Mouse (Mus musculus): ENCODE measurements around the gene Gm28051. TPM values are rescaled to one million over a fixed set of nuclear protein-coding genes. Genes with fewer than 3 reads are reported as not detected.
A peak's percentile ranks its signal among the peaks of the same experiment; 100 is the strongest.

Gene Gm28051
- polyA plus RNA-seq, 1 experiment from 2014 or later, result not detected

DNA sequence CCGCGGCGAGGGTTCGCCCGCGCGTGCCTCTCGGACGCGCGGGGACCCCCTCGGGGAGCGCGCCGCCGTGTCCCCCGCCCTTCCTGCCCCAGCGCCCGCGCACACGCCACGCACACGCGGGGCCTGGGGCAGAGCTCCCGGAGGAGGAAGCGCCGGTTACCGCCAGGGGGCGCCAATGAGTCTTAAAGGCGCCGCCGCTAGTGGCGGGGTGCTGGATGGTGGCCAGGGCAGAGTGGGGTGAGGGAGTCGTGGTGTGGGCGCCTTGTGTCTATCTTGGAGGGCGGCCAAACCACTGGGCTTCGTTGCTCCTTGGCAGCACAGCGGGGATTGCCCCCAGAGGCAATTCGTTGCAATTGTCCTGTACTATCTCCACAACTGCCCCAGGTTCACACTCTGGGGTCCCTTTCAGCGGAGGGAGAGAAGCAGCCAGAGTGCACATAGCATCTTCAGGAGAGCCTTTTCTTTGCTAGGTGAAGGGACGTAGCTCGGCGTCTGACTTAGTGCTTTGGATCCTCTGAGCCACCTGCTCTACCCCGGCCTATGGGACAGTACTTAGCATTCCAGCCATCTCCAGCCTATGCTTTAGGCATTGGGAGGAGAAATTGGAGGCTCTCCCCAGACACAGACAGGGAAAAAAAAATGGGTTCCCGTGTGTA is 52.2 kb downstream of the Gm28051 start:
- Histone ChIP-seq H3K4me1 (ENCODE audit: control insufficient read depth, low read depth, low read length) (peaks cover 32% of the 10 kb centered on the region), H3K27me3 (ENCODE audit: control insufficient read depth, insufficient read depth, low read depth, low read length) (peaks cover 8% of the 10 kb centered on the region), H3K27ac (ENCODE audit: low read length) (peak overlapping the region; percentile 84), H3K4me3 (ENCODE audit: low read depth, low read length) (peak overlapping the region; percentile 76), H3K9ac (ENCODE audit: low read depth, low read length) (peak overlapping the region; percentile 78), H3K4me2 (ENCODE audit: low read depth, low read length) (peak overlapping the region; percentile 99), H3K36me3 (ENCODE audit: control insufficient read depth, insufficient read depth) (no peaks in the 10 kb centered on the region), H3K9me3 (replicated peaks; ENCODE audit: control insufficient read depth, low read length) (no peaks in the 10 kb centered on the region)
- ATAC-seq (ENCODE audit: low read depth), result peak; percentile 66
- WGBS (ENCODE audit: insufficient replicate concordance), result 4% methylated on average over 42 of the region's 45 CpGs

DNA sequence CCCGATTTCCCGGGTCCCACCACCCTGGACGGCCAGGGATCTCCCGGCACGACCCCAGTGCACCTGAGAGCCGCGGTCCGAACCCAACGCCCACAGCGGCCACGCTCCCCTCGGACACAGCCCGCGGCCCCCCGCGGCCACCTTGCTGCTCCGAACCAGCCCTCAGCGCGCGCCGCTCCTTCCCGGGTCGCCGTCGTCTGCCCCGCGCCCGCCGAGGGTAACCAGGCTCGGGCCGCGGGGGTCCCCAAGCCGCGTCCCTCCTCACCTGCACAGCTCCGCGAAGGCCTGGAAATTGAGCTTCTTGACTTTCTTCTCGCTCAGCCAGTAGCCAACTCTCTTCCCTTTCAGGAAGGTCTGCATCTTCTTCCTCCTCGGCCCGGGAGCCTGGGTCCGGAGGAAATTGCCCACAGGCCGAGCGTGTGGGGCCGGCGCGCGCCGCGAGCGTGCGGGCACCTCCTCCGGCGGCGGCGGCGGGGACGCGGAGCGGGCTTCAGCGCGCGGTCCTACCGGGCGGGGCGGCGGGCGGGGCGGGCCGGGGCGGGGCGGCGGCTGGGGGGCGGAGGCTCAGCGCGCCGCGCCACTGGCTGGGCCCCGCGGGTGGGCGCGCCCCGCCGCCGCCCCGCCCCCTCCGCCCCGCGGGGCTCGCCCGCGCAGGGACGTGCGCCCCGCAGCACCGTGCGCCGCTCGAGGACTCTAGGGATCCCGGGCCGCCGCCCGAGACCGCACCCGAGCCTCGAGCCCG is 52.9 kb downstream of the Gm28051 start, which contains the start of gene Itpk1:
TSS of gene Itpk1 (minus strand) at position 474 of the 742 bp plus-strand sequence.
- Histone ChIP-seq H3K4me2 (ENCODE audit: low read depth, low read length) (peak within 1 kb of the TSS; percentile 99), H3K36me3 (ENCODE audit: control insufficient read depth, insufficient read depth) (no peaks in the 10 kb centered on the region), H3K27me3 (ENCODE audit: control insufficient read depth, insufficient read depth, low read depth, low read length) (peaks cover 8% of the 10 kb centered on the region), H3K9ac (ENCODE audit: low read depth, low read length) (peak within 1 kb of the TSS; percentile 78), H3K9me3 (replicated peaks; ENCODE audit: control insufficient read depth, low read length) (no peaks in the 10 kb centered on the region), H3K4me3 (ENCODE audit: low read depth, low read length) (peak within 1 kb of the TSS; percentile 76), H3K4me1 (ENCODE audit: control insufficient read depth, low read depth, low read length) (peaks cover 32% of the 10 kb centered on the region), H3K27ac (ENCODE audit: low read length) (peak within 1 kb of the TSS; percentile 84)
- peak; percentile 97 for ATAC-seq (ENCODE audit: low read depth)
- under 1% methylated on average over 55 of the region's 105 CpGs for WGBS (ENCODE audit: insufficient replicate concordance)

DNA sequence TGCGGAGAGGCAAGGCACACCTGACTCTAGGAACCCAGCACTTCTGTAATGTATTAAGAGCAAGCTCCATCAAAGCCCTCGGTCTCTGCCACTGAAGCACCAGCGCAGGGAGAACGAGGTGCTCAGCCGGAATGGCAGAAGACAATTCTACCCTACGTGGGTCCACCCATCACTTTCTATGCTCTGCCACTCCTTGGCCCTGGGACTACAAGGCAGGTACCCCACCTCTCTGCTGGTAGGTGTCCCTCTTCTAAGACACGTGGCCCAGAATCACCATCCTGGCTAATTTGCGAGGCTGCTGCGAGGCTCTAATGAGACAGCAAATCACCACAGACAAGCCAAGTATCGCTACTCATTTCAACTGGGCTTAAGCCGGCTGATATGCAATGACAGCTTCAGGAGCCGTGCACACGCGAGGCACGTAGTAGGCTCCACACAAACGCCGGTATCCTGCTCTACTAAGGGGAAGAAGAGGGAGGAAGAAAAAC is 53.6 kb downstream of the Gm28051 start:
- H3K27ac ChIP-seq (ENCODE audit: low read length), result no peak overlapping the region
- ATAC-seq (ENCODE audit: low read depth), result 0 out of 2 replicates have a peak, but pooled peaks have one; percentile 1
- H3K4me3 ChIP-seq (ENCODE audit: low read depth, low read length), result peak overlapping the region; percentile 76
- no peaks in the 10 kb centered on the region for H3K9me3 ChIP-seq (replicated peaks; ENCODE audit: control insufficient read depth, low read length)
- 12% methylated on average over 17 of the region's 17 CpGs for WGBS (ENCODE audit: insufficient replicate concordance)
- H3K27me3 ChIP-seq (ENCODE audit: control insufficient read depth, insufficient read depth, low read depth, low read length), result peaks cover 8% of the 10 kb centered on the region
- no peaks in the 10 kb centered on the region for H3K36me3 ChIP-seq (ENCODE audit: control insufficient read depth, insufficient read depth)
- peaks cover 32% of the 10 kb centered on the region for H3K4me1 ChIP-seq (ENCODE audit: control insufficient read depth, low read depth, low read length)
- peak overlapping the region; percentile 99 for H3K4me2 ChIP-seq (ENCODE audit: low read depth, low read length)
- H3K9ac ChIP-seq (ENCODE audit: low read depth, low read length), result peak overlapping the region; percentile 77

GRCm38 (mm10) chr12:102703441-102703840 is 54.1 kb downstream of the Gm28051 start:
- 45% methylated on average over 6 of the region's 6 CpGs for WGBS (ENCODE audit: insufficient replicate concordance)
- H3K4me2 ChIP-seq (ENCODE audit: low read depth, low read length), result peak overlapping the region; percentile 99
- peaks cover 36% of the 10 kb centered on the region for H3K4me1 ChIP-seq (ENCODE audit: control insufficient read depth, low read depth, low read length)
- peaks cover 8% of the 10 kb centered on the region for H3K27me3 ChIP-seq (ENCODE audit: control insufficient read depth, insufficient read depth, low read depth, low read length)
- H3K27ac ChIP-seq (ENCODE audit: low read length), result no peak overlapping the region
- no peaks in the 10 kb centered on the region for H3K36me3 ChIP-seq (ENCODE audit: control insufficient read depth, insufficient read depth)
- no peaks in the 10 kb centered on the region for H3K9me3 ChIP-seq (replicated peaks; ENCODE audit: control insufficient read depth, low read length)
- no peak for ATAC-seq (ENCODE audit: low read depth)
- H3K9ac ChIP-seq (ENCODE audit: low read depth, low read length), result no peak overlapping the region
- H3K4me3 ChIP-seq (ENCODE audit: low read depth, low read length), result peak overlapping the region; percentile 76

DNA sequence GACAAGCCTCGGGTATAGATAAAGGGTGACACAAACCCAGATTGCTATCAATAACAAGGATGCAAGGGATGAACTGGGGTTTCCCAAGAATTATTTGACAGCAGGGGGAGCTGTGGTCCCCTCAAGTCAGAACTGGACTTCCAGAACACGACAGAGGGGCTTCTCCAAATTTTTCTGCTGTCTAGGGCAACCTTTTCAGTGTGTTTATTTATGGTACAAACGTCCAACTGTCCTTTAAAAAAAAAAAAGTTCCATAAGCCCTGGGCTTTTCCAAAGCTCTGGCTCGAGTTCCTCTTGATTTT is 54.5 kb downstream of the Gm28051 start:
- Histone ChIP-seq H3K9me3 (replicated peaks; ENCODE audit: control insufficient read depth, low read length) (no peaks in the 10 kb centered on the region), H3K4me1 (ENCODE audit: control insufficient read depth, low read depth, low read length) (peaks cover 40% of the 10 kb centered on the region), H3K9ac (ENCODE audit: low read depth, low read length) (no peak overlapping the region; the same call in 1 of the 2 replicates), H3K36me3 (ENCODE audit: control insufficient read depth, insufficient read depth) (no peaks in the 10 kb centered on the region), H3K4me2 (ENCODE audit: low read depth, low read length) (peak overlapping the region; percentile 99), H3K27me3 (ENCODE audit: control insufficient read depth, insufficient read depth, low read depth, low read length) (peaks cover 8% of the 10 kb centered on the region), H3K4me3 (ENCODE audit: low read depth, low read length) (peak overlapping the region; percentile 25; the same call in 1 of the 2 replicates), H3K27ac (ENCODE audit: low read length) (no peak overlapping the region)
- ATAC-seq (ENCODE audit: low read depth), result no peak
- 7% methylated on average over 4 of the region's 4 CpGs for WGBS (ENCODE audit: insufficient replicate concordance)

DNA sequence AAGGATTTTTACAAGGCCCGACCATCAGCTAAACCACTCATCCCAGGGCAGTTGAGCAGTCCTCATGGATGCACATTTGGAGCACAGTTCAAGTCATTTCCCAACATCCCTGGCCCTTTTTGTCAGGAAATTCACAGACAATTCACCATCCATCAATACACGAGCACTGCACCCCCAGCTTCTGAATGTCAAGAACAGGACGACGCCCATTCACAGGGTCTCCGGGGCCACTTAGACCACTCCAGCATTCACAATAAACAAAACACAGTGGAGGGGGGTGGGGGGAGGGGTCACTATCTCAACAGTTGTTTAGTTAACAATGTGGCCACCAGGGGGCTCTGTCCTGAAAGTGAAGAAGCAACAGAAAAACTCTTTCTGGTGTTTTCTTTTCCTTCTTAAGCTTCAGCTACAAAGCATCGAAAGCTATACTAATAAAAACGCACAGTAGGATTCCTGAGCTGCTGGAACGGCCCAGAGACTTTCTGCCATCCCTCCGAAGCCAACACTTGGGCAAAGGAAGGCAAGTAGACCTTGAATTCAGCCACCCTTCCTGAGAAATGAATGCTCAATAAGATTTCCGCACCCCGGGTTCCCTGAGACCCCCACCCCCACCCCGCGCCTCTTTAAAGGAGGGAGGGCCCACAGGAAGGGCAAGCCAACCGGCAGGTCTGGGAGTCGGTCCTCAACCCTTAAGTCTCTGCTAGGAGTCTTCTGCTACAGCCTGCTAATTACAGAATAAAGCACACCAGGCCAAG is 55.0 kb downstream of the Gm28051 start:
- Histone ChIP-seq H3K4me2 (ENCODE audit: low read depth, low read length) (peak overlapping the region; percentile 99), H3K27ac (ENCODE audit: low read length) (peak overlapping the region; percentile 38), H3K9ac (ENCODE audit: low read depth, low read length) (no peak overlapping the region; the same call in 1 of the 2 replicates), H3K4me3 (ENCODE audit: low read depth, low read length) (peak overlapping the region; percentile 25; the same call in 1 of the 2 replicates), H3K4me1 (ENCODE audit: control insufficient read depth, low read depth, low read length) (peaks cover 45% of the 10 kb centered on the region), H3K27me3 (ENCODE audit: control insufficient read depth, insufficient read depth, low read depth, low read length) (peaks cover 6% of the 10 kb centered on the region), H3K9me3 (replicated peaks; ENCODE audit: control insufficient read depth, low read length) (no peaks in the 10 kb centered on the region), H3K36me3 (ENCODE audit: control insufficient read depth, insufficient read depth) (no peaks in the 10 kb centered on the region)
- ATAC-seq (ENCODE audit: low read depth), result no peak
- 8% methylated on average over 15 of the region's 15 CpGs for WGBS (ENCODE audit: insufficient replicate concordance)

- Histone ChIP-seq H3K9me3 (replicated peaks; ENCODE audit: control insufficient read depth, low read length) (no peaks in the 10 kb centered on the region), H3K9ac (ENCODE audit: low read depth, low read length) (no peak overlapping the region), H3K4me1 (ENCODE audit: control insufficient read depth, low read depth, low read length) (peaks cover 53% of the 10 kb centered on the region), H3K4me2 (ENCODE audit: low read depth, low read length) (no peak overlapping the region), H3K27ac (ENCODE audit: low read length) (no peak overlapping the region), H3K36me3 (ENCODE audit: control insufficient read depth, insufficient read depth) (no peaks in the 10 kb centered on the region), H3K27me3 (ENCODE audit: control insufficient read depth, insufficient read depth, low read depth, low read length) (peaks cover 3% of the 10 kb centered on the region; the same call in 1 of the 2 replicates), H3K4me3 (ENCODE audit: low read depth, low read length) (no peak overlapping the region)
- whole genome bisulfite sequencing (ENCODE audit: insufficient replicate concordance), result 70% methylated on average over 5 of the region's 5 CpGs
- no peak for ATAC-seq (ENCODE audit: low read depth)
Measured at GRCm38 (mm10) chr12:102701691-102702207, 55.8 kb downstream of the Gm28051 start.

- Histone ChIP-seq H3K4me2 (ENCODE audit: low read depth, low read length) (no peak overlapping the region), H3K27ac (ENCODE audit: low read length) (no peak overlapping the region), H3K27me3 (ENCODE audit: control insufficient read depth, insufficient read depth, low read depth, low read length) (no peaks in the 10 kb centered on the region), H3K4me3 (ENCODE audit: low read depth, low read length) (no peak overlapping the region), H3K36me3 (ENCODE audit: control insufficient read depth, insufficient read depth) (no peaks in the 10 kb centered on the region), H3K9ac (ENCODE audit: low read depth, low read length) (no peak overlapping the region), H3K4me1 (ENCODE audit: control insufficient read depth, low read depth, low read length) (peaks cover 59% of the 10 kb centered on the region), H3K9me3 (replicated peaks; ENCODE audit: control insufficient read depth, low read length) (no peaks in the 10 kb centered on the region)
- ATAC-seq (ENCODE audit: low read depth), result no peak
- WGBS (ENCODE audit: insufficient replicate concordance), result 73% methylated on average over 12 of the region's 12 CpGs
Measured at GRCm38 (mm10) chr12:102700453-102700852, 57.1 kb downstream of the Gm28051 start.

Data from liver, embryonic 16.5 days (tissue).